Mouse (Mus musculus): ENCODE results near the gene Tmc5.

Gene Tmc5

DNA sequence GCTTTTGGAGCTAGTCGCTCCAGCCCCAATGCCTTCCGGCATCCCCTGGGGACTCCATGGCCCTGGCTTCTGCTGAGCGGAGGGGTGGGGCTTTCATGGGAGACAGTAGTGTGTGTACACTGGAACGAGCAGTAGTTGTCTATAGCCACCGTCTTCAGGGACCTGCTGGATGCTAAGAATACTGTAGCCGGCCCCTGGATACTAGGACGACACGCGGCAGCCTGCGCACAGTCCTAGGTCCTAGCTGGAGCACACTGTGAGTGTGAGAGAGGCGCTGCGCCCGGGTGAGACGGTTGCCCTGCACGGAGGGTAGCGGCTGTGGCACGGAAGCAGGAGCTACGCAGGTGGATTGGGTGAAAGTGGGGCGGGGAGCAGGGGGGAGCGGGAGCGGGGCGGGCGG lies at the start of gene Tmc5:
Gene Tmc5, plus strand, starts transcription at position 97 of the 400 bp plus-strand sequence.
- peak; percentile 75 to 78 for DNase-seq (ENCODE audit: low spot score in 2 of 2)

DNA sequence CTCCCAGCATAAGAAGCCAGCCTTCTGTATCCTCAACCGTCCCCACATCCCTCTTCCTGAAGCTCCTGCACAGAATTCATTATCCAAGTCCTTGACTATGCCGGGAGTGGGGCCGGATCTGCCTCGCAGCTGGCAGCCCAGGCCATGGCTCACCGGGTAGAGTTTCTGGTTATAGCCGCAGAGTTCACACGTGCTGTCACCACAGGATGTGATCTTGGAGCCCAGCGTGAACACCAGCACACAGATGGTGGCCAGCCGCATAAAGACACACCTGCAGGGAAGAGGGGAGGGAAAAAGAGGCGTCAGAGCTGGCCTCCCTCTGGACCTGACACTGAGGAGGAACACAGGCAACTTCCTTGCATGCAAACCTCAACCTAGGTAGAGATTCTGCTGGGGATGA lies 49.6 kb upstream of the Tmc5 start:
- peak; percentile 30 to 39 for DNase-seq (ENCODE audit: low spot score in 2 of 2)

DNA sequence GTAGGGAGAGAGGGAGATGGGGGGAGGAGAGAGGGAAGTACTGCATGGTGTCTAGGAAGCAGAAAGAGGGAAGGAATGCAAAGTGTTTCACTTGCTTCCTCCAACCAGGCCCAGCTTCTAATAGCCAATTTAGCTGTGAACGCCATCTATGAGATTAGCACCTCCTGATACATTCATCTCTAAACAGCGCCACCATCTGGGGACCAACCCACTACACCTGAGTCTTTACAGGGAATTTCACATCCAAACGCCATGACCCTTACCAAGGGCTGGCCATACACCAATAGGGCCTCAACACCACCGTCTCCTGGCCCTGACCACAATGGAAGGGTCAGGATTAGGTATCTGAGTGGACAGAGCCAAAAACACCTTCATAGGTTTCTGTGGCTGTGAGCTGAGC lies 43.2 kb upstream of the Tmc5 start:
- no peak for DNase-seq (ENCODE audit: low spot score in 2 of 2)

DNA sequence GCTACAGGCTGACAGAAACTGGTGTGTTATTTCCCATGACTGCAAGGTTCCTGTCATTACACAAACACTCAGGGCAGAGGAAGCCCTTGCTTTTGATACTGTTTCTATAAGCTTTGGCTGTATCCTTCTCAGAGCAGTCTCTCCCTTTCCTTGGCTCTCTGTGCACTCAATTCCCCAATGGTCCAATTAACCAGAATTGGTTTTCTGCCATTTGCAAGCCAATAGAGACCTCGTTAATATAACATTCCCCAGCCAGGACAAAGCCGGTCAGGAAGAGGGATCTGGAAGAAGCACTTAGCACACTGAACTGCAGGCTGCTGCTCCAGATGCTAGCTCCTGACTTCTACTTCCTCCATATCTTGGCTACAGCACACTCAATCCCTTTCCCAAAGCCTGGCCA lies 42.8 kb upstream of the Tmc5 start:
- no peak for DNase-seq (ENCODE audit: low spot score in 2 of 2)

DNA sequence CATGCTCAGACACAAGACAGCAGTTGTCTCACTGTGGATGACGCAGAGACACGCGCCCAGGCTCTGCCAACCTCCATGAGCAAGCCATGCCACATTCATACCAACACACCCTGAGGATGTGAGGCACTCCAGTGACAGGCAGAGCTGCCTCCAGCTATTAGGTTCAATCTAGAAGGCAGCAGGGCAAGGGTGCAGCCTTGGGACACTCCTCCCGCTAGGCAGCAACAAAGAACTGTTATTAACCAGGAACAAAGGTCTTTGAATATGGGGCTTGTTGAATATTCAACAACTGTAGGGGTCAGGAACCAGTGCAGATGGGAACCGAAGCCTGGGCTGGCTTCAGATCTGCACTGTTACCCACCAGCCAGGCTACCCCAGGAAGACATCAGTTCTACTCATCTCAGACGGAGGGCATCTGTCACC lies 28.0 kb upstream of the Tmc5 start:
- DNase-seq (ENCODE audit: low spot score in 2 of 2), result no peak

DNA sequence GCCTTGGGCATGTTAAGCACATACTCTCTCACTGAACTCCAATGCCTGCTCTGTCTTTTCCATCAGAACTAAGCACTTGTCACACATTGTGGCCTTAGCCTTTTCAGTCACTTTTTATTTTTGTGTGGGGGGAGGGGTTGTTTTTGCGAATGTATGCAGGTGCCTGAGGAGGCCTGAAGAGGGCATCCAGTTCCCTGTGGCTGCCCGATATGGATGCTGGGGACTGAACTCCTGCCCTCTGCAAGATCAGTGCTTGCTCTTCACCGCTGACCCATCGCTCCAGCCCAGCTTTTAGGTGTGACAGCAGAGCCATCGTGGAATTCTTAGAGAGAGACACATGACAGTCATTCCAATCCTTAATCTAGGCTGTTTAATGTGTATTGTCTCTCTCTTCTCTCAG lies 25.7 kb upstream of the Tmc5 start:
- DNase-seq (ENCODE audit: low spot score in 2 of 2), result no peak

DNA sequence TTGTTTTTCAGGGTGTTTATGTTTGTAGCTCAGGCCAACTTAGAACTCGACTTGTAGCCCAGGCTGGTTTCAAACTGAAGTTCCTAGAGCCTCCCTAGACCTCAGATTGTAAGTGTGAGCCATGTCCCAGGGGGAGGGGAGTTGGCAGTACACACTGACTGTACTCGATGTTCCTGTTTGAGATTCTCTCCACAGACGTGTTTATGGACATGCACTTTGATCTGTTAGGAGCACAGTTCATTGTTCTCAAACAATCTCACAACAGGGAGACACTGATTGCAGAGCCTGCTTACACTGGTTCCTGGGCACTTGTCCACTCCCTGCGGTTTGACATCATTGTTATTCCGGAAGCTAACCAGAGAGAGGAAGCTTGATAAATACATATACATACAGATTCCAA lies 25.1 kb upstream of the Tmc5 start:
- DNase-seq (ENCODE audit: low spot score in 2 of 2), result no peak

DNA sequence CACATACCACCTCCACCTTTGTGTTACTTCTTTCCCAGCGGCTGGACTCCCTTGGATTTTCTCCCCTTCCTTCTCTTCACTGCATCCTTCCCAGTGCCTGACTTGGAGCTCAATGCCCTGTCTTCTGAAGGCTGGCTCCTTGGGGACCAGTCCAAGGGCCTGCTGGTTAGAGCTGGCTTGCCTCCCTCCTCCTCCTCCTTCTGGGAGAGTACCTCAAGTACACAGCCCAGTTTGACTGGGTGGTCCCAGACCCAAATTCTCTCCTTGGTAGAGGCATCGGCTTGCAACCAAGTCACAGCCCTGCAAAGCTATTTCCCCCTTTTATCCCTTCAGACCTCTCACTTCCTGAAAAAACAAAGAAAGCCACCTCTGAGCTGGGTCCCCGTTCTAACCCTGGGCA lies 18.8 kb upstream of the Tmc5 start:
- DNase-seq (ENCODE audit: low spot score in 2 of 2), result no peak

DNA sequence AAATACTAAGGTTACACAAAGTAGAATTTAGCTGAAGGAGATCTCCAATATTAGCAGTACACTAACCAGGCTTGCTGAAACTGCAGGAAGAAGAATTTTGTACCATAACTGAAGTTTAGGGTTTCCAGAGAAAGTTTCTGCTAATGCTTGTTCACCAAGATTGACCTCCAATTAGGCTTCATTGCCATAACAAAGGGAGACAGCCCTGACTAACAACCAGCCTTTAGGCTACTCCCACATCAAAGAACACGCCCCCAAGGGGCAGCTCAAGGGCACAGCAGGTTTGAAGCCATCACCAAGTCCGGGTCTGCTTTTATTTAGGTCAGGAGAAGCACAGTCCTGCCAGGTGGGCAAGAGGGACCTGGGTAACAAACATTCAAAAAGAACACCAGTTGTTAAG lies 17.2 kb upstream of the Tmc5 start:
- no peak for DNase-seq (ENCODE audit: low spot score in 2 of 2)

DNA sequence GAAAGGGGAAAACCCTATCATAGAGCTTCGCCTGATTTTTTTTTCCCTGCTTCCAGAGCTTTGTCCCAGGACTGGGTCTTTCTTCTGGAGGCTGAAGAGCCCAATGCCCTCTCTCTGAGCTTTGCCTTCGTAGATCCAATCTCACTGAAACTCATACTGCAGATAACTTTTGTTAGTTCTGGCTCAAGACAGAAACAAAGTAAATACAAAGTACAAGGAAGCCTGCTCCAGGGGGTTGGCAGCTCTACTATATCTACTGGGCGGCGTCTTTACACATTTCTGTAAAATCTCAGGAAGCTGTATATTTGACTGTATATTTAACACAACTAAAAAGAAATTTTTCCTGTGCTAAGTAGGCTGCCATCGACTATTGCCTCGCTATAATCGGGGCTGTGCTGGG lies 13.3 kb upstream of the Tmc5 start:
- no peak for DNase-seq (ENCODE audit: low spot score in 2 of 2)

DNA sequence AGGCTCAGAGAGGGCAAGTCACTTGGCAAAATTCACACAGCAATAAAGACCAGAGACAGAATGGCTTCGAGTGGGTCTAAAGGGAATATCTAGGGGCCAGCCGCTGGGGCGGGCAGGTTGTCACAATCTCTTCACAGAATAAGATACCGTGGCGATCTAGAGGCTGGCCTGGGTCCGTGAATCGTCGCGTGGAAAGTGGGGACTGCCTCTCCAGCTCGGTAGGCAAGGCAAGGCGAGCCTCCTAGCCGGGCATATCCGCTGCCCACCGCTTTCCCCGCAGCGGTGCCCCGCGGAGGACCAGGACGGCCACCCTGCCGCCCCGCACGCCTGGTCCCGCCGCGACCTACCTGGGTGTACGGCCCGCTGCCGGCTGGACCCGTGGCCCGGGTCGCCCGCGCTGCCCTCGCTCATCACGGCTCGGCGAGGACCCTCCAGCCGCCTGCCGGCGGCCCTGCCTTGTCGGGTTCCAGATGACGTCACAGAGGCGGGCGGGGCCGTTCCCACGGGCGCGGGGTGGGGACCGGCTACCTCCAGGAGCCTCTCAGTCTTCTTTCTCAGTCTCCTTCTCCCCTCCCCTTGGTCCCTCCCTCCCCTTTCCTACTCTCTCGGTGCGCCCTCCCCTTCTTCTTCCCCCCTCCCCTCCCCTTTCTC lies 12.7 kb upstream of the Tmc5 start, which contains the start of gene Tmc7:
Gene Tmc7, minus strand, starts transcription at position 480 of the 651 bp plus-strand sequence.
- peak; percentile 46 to 61 for DNase-seq (ENCODE audit: low spot score in 2 of 2)

DNA sequence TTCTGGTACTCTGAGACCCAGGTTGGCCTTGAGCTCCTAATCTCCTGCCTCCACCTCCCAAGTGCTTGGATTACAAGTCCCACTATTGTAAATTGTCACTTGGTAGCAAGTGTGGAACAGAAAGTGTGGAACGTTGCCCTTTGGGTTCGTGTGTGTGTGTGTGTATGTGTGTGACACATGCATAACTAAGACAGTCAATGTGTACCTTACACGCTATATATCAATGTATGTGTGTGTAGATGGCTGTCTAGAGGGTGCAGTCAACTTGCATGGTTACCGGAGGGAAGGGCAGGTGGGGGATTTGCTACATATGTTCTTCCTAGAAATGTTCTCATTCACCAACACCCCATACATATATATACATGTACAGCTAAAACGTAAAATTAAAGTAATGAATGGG lies 12.2 kb upstream of the Tmc5 start:
- DNase-seq (ENCODE audit: low spot score in 2 of 2), result no peak

DNA sequence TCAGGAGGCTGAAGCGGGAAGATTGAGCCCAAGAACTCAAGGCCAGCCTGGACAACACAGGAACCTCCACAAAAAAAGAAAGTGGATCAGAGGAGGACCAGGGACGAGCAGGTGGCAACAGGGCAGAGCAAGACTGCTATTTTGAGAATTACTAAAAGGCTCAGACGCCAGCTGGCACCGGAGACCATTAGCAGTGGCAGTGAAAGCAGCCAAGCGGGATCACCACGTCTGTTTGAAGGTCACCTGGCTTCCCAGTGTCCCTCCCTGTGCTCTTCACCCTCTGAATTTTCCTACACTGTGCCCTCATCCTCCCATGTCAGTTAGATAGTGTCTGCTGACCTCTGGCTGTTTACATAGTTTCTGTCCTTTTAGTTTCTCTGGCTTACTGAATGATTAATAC lies 11.2 kb upstream of the Tmc5 start:
- DNase-seq (ENCODE audit: low spot score in 2 of 2), result no peak

DNA sequence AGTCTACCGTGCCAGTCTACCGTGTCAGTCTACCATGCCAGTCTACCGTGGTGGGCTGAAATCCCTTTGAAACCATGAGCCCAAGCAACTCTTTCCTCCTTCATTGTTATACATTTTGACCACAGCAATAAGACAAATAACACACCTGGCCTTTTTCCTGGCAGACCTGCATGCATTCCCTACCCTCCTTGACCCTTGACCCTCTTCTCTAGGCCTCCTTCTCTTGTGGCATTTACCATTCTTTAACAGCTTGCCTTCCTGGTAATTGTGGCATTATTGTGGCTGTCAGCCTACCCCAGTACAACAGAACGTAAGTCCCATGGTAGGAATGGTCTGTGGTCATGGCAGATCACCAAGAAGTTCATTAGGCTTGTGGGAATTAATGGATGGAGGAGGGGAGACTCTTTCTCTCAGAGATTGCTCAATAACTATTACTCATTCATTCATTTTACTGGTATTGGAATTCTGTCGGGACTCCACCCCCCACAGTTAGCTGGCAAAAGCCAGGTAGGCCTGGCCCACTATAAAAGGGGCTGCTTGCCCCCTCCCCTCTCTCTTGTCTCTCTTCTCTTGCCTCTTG lies 6.3 kb upstream of the Tmc5 start:
- DNase-seq (ENCODE audit: low spot score in 2 of 2), result no peak

DNA sequence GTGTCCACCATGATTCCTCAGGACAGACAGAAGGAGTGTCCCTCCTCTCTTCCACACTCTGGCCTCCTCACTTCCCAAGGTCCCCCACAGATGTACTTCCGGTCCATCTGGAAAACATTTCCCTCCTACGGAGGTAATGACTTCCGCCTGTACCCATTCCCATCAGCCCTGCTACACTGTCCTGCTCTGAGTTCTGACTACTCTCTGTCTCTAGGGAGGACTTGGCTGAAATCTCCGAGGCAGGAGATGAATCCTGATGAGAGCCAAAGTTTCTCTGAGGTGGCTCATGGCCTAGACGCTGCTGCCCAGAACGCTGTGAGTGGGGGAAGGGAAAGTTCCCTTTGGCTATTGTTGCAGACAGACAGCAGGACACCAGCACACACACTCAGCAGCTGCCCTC lies 5.0 kb upstream of the Tmc5 start:
- DNase-seq (ENCODE audit: low spot score in 2 of 2), result no peak

DNA sequence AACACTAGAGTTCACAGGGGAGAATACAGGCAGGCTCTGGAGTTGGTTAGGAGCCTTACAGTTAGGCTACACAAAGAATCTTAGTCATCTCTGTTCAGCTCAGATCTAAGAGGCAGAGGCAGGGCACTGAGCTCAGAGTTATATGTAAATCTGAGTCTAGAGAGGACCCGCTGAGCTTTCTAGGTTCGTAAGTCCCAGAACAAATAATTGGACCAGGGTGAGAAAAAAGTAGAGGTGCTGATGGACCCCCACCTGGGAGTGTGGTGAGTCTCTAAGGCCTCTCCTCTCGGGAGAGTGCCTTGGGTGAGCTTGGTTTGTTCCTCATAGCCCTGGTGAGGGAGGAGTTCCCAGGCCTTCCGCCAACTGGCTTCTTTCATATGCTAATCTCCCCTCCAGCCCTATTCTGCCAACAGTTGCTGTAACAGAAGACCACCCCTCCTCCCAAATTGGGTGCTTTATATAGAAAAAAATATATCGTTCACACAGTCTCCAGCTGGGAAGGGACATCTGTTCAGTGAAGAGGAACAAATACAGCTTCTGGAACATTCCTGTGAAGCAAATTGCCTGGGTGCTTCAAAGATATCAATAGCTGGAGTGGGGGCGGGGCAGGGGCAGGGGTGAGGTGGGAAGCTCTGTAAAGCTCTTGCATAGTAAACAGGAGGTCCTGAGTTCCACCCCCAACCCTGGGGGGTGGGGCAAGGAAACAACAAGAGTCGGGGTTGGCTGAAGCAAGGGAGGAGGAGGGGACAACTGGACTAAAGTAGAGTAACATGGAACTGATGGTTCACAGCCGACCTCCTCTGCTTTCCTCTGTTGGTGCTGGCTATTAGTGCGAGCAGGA lies 3.3 kb upstream of the Tmc5 start:
- peak in 1 of 2 experiments; percentile 11 for DNase-seq (ENCODE audit: low spot score in 2 of 2)

DNA sequence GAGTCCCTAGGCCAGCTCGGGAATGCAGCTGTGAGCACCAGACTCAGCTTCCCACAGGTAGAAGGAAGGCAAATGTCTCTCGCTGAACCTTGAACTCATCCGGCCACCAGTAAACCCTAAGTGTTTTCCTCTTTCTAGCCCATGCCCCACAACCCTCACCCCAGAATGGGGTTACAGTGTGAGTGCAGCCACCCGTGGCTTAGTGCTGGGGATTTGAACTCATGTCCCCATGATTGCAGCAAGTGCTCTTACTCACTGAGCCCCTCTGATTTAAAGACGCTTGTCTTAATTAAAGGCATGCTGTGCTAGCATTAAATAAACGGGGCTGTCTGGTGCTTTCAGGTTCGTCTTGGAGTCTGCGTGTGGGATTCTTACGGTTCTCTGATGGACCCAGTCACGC lies 2.5 kb upstream of the Tmc5 start:
- no peak for DNase-seq (ENCODE audit: low spot score in 2 of 2)

DNA sequence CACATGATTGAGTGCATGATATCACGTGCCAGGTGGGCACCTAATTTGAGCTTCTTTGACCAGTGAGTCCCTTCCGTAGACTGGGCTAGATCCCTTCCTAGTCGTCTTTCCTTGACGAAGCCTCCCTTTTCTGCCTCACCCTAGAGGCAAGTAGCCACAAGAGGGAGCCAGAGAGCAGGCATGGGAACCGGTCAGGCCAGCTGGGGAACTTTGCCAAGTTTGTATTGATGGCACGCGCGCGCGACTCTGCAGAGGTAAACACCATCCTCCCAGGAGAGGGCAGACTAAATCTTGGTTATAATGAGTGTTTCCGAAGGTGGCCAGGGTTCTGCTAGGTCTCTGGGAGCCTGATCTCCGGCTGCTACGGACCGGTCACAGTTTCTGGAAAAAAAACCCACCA lies 1.9 kb upstream of the Tmc5 start:
- peak; percentile 92 to 100 for DNase-seq (ENCODE audit: low spot score in 2 of 2)

DNA sequence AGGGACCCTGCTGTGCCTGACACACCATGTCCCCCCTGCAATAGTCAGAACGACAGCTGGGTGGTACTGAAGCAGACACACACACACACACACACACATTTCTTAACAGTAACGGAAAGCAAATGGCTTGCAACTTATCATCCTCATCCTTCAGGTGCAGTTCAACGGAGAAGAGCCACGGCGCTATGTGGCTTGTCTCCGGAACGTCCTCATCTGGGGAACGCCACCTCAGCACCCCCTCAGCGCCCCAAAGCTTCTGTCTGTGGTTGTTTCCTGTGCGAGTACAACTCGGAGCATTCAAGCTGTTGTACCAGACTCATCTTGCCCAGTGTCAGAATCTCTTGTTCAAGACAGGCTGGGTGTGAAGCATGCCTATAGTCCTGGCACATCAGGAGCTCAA lies 826 bp upstream of the Tmc5 start:
- DNase-seq (ENCODE audit: low spot score in 2 of 2), result peak; percentile 52 to 55

DNA sequence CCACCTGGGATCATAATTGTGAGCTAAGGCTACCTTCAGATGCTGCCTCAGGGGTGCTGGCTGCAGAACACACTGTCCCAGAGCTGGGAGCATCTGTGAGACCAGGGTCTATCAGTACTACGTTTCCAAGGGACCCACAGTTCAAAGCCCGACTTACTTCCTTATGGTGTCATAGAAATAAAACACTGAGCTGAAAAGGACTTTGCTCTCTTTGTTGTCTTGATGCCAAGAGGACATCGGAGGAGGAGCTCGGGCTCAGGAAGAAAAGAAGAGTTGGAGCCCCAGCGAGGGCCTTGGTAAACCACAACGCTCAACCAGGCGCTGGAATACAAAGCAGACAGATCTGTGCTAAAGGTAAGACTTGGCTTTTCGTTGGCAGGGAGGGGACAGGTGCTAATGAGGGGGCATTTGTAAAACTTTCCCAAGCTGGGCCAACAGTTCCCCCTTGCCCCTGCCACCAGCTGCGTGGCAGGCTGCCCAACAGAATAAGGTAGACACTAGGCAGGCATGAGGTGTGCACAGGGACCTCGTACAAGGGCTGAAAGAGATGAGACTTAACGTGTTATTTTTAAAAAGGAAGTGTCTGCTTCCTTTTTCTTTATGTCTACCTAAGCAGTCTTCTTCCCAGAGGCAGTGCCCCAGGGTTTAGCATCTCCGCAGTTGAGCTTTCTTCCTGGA lies 3.0 kb downstream of the Tmc5 start:
- DNase-seq (ENCODE audit: low spot score in 2 of 2), result peak in 1 of 2 experiments; percentile 11

DNA sequence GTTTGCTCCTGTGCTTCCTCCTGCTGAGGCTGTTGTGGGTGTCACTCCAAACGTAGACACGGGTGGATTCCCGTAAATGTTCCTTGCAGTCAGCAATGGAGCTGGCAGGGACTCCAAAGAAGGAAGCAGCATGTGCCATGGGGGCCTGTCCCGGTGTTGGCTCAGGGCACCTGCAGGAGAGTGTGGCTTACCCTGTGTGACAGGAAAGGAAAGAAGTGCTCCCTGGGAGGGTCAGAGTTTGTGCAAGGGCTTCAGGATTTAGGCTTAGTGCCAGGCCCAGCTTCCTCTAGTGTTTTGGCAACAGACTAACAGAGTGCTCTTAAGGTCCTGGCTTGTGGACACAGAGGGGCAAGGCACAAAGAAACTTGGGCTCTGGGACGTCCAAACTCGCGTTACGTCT lies 7.7 kb downstream of the Tmc5 start:
- DNase-seq (ENCODE audit: low spot score in 2 of 2), result no peak

DNA sequence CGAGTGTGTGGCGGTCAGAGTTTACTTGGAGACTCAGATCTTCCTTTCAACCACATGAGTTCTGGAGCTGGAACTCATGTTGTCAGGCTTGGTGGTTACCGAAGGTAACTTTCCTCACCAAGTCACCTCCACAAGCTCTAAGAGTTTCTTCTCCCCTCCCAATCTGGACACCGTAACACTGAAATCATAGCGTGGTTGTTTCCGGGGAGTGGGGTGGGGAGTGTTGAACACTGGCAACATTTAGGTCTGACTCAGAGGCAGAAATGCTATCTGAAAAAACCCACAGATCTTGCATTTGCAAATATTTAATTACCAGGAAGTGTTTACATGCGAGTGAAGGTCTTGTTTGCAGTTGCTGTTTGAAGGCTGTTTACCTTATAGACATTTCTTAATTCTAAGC lies 12.7 kb downstream of the Tmc5 start:
- no peak for DNase-seq (ENCODE audit: low spot score in 2 of 2)
